Mouse (Mus musculus) 3T3-L1 (cell line): Measurements from ENCODE around the gene Gm3373.
"Not testable (repeated sequence)": the region's sequence is repeated elsewhere in the genome, so short reads cannot be mapped to it uniquely, and the experiment has no call there.

Experiments used
- DNase-seq: peaks from one replicate; pipeline ENCODE4 v3.0.0-alpha.2; 2015; ENCODE audit warnings: low read depth, low spot score

Gene Gm3373

GRCm38 (mm10) chr14:5741477-5741876 is at the start of gene Gm3373:
Gene Gm3373 (minus strand): TSS chr14:5741577.
- not testable (repeated sequence) for DNase-seq

- not testable (repeated sequence) for DNase-seq
These were observed 54.0 kb downstream of the Gm3373 start, which contains the start of gene Gm9603 for GRCm38 (mm10) chr14:5687357-5687756. Gene Gm9603 (minus strand): TSS chr14:5687457.
